Mouse (Mus musculus): ENCODE measurements around the gene Slc27a3.

- TF ChIP-seq POLR2A (IDR thresholded peaks at IDR 0.05; ENCODE audit: insufficient read depth, low read depth, low read length) (no peak), CTCF (IDR thresholded peaks at IDR 0.05) (no peak)
Observed at GRCm38 (mm10) chr3:90361476-90361875, 28.3 kb downstream of the Slc27a3 start.
